Mouse (Mus musculus): ENCODE measurements at regions not wholly inside any gene's neighbourhood (a gene's known extent, or its start where the extent isn't known, plus 50 kb on each side); places are given as distances from the start of the nearest gene placed in this dataset.

DNA sequence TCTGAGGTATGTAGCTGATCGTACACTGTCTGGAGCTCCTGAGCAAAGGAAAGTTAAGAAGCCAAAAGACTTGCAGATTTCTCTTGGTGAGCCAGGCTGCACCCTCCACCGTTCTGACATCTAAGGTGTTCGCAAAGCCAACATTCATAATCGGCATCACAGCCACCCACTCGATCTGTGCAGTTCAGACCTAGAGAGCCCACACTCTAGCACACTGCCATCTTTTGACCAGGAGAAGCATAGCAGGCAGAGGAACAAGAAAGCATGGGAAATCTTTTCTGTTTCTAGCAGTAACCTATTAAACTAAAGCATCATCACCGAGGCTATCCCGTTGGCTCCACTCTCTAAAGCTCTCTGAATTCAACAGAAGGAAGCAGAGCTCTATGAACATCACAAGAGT, 59.2 kb downstream of the Areg start:
- no peak for DNase-seq (ENCODE audit: low read depth)

DNA sequence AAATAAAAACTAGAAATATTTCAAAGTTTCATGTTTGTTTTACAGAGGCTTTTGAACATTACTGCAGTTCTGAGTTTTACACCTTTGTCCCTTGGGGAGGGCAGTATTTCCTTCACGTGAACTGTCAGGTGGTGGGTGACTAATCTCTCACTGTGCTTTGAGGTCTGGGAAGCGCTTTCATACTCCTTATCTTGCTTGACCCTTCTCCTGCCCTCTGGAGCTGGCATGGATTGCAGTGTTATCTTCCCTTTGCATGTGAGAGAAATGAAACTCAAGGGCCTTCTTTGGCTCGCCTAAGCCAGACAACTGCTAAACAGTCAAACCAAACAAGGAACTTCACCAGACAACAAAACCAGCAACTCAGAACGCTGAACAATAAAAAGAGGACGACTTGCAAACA, 61.0 kb downstream of the Areg start:
- no peak for DNase-seq (ENCODE audit: low read depth)

DNA sequence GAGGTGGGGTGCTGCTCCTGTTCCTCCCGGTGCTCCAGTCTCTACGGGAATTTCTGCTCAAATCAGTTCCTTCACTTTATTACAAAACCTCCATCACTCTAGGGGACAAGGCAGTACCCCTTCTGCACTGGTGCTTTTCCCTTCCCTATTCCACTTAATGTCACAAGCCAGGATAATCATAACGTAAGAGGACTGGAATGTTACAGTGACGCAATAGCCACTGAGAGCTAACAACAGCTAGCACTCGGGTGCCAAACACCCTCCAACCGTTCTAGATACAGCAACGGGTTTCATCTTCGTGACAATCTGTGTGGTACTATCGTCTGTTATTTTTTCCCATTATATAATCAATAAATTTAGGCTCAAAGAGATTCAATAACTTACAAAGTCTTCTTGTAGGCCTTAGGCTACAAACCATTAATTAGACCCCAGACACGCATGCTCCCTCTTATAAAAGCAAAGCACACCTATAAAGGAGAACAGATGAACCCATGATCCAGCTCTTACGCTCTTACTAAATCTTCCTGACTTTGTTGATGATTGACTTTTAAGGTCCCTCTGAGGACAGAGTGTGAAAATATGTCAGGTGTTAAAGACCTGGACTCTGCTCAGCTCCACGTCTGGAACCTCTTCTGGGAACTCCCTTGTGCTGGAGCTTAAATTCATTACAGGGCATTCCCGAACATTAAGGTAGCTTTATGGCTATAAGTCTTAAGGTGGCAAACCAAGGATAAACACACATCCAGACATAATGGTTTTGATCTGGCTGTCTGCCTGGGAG, 65.0 kb downstream of the Areg start:
- no peak for DNase-seq (ENCODE audit: low read depth)

DNA sequence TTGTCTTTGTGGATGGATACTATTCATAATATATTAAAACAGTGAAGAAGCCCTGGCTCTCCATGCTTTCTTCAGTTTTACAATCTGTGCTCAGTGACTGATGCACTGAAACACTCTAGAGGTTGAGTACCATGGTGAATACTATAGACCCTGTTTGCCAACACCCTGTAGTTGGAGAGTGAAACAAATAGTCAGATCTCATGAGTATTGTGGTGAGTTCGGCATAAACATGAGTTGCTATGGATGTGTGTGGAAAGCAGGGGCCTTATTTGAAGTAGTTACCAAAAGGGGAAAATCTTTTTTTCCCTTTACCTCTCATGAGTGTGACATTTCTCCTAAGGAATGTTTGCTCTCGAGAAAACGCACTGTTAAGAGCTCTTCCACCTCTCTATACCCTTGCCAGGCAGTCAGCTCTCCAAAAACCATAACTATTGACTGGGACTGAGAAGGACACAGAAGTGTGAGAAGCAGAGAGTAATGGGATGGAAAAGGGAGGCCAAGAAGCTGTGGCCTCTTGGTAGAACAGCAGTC, 66.0 kb downstream of the Areg start:
- DNase-seq (ENCODE audit: low read depth) = no peak

GRCm38 (mm10) chr5:91206569-91207490, 67.4 kb downstream of the Areg start:
- no peak for DNase-seq (ENCODE audit: low read depth)

GRCm38 (mm10) chr5:91220174-91220573, 80.8 kb downstream of the Areg start:
- no peak for DNase-seq (ENCODE audit: low read depth)

DNA sequence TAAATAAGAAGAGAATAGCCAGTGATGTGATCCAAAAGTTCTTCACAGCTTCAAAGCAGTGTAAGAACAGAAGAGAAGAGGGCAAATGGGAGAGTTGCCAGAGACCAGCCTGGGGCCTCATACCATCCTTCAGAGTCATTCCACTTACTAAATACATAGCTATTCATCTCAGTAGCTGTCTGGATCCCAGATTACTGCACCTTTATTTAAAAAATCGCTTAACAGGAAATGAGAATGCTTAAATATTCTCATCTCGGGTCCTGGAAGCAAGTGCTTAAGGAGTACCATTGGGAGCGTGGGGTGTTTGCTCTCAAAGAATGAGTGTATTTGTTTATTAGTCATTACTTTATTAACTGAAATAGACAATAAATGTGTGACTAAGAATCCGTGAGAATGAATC, 102.3 kb downstream of the Areg start:
- DNase-seq (ENCODE audit: low read depth) = no peak

- no peak for DNase-seq (ENCODE audit: low read depth)
These were observed 108.0 kb downstream of the Areg start for GRCm38 (mm10) chr5:91247444-91247843.

DNA sequence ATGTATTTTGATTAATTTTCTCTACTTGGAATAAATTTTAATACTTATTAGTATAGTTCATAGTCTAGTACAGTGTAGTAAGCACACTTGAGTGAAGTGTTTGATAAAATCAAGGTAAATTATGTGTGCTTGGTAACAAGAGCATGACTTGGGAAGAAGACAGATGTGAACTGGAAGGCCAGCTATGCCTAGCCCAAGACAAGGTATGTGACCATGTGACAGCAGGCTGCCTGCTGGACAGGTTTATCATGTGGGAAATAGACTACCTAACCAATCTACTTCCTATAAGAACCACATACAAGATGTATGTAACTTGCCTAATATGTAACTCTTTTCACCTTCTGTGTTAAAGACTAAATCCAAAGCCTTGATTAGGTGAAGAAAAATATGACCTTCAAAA, 122.5 kb downstream of the Areg start:
- no peak for DNase-seq (ENCODE audit: low read depth)

DNA sequence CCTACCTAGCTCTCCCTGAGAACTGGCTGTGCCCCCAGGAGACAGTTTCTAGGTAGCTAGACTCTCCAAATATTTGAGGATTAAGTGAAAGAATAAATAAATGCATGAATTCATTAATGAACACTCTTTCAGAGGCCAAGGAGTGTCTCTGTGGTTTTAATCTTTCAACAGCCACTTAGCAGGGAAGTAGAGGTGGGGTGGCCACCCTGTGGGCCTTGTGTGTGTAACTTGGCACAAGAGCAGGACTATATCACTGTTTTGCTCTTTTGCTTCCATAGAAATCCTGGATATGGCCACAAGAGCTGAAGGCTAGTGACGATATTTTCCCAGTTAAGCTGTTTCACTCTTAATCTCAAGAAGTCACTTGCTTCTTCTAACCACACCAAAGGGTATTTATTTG, 123.1 kb downstream of the Areg start:
- DNase-seq (ENCODE audit: low read depth) = no peak

DNA sequence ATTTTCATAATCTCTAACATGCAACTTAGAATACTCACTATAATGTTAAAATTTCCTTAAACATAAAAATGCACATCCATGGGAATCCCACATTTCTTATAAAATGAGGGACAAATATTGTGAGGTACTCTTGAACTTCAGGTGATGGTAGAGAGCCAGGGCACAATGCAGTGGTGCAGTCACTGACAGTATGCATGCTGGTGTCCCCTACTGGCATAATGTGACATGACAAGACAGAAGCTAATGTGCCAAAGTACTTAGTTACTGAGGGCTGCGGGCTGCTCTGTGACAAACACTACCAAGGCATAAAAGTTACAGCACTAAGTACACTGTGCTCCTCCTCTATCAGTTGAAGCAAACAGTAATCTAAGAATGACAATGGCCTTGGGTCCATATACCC, 131.3 kb downstream of the Areg start:
- DNase-seq (ENCODE audit: low read depth) = no peak

DNA sequence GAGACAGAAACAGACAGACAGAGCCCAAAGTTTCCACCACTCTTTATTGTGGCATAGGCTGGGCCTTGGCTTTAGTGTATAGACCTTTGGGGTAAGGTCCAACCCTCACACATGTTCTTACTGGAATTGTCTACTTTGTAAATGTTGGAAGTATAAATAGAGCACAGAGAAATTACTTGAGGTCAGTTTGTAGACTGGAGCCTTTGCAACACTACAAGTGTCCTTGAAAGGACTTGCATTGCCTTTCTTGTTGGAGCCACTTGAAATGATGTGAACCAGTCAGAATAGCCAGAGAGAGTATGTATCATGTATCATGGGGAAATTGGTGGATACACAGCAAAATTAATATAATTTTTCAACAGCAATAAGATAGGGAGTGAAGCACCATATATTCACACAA, 131.4 kb downstream of the Btc start:
- DNase-seq (ENCODE audit: low read depth) = no peak

DNA sequence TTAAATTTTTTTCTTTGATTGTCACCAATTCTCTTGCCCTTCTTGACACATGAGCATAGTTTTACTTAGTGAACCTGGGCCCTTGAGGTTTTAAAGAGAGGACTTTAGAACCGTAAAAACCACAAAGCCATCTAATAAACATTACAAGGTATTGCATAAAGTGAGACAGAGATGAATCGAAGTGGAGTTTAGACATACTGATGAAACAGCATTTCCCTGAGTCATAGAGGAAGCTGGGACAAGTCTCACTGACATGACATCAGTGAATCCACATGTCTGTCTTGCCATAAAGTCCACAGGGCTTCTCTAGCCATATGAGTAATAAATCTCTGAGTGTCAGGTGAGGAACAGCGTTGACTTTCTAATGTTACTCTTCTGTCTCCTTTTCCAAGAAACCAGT, 128.4 kb downstream of the Btc start:
- no peak for DNase-seq (ENCODE audit: low read depth)

DNA sequence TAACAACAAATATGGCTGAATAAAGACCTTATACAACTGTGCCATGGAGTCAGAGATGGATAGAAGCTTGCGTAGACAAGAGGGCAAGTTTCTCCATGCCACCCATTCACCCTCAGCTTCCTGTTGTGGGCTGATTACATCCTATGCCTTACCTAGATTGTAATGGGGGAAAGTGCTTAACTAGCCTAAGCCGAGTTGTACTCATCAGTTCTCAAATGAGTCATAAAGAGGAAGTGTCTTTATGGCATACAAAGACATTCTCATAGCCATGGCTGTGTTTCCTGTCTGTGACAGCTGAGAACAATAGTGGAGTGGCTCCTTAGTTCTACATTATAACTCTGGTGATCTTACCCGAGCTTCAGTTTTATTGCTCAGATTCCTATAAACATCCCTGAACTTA, 124.3 kb downstream of the Btc start:
- peak; percentile 3 for DNase-seq (ENCODE audit: low read depth)

DNA sequence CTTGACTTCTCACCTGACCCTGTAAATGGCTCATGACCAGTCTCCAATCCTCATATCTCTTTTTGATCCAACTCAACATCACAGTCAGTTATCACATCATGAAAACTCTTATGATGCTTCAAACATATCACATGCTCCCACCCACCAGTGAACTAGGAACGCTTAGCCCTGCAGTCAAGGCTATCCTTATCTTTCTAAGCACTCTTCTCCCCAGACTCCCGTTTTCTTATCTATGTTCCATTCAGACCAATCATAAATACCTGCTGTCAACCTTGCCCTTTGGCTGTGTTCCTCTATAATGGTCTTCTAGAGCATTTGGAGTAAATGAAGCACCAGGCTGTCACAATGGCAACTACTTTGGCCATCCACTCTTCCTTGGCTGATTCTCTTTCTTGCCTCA, 123.3 kb downstream of the Btc start:
- no peak for DNase-seq (ENCODE audit: low read depth)

- peak; percentile 46 for DNase-seq (ENCODE audit: low read depth)
These were observed 119.8 kb downstream of the Btc start for GRCm38 (mm10) chr5:91282969-91283368.

GRCm38 (mm10) chr5:91293073-91293472, 109.7 kb downstream of the Btc start:
- DNase-seq (ENCODE audit: low read depth) = no peak

DNA sequence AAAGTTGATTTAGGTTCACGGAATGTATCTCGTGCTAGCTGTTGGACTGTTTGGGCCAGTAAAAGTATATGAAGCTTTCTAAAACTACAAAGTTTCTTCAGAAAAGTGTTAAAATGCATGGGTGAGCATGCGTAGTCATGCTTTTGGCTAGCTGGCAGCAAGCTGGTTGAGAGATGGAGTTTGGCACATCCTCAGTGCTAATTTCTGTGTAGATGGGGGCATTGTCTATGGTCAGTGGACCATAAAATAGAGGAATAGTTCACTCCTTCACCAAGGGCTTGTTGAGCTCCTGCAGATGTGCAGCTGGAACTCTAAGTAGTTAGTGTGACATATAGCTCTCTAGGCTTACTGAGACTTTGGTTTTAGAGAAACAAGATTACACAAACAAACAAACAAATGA, 107.8 kb downstream of the Btc start:
- no peak for DNase-seq (ENCODE audit: low read depth)

DNA sequence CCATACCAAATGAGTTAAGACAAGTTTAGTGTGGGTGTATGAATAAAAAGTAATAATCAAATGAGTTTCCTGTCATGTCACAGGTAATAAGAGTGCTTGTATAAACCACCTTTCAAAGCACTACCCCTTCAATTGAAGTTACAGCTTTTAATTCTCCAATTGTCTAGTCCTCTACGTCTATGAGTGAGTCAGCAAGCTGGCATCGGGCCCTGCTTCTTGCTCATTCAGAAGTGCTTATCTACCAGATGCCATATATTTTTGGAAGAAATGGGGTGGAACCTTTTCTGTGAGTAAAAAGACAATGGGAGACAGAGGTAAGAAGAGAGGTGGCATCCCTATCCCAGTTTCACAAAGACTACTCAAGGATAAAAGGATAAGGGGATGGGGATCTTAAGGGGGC, 105.7 kb downstream of the Btc start:
- no peak for DNase-seq (ENCODE audit: low read depth)

GRCm38 (mm10) chr5:91302114-91302513, 100.7 kb downstream of the Btc start:
- DNase-seq (ENCODE audit: low read depth) = no peak

DNA sequence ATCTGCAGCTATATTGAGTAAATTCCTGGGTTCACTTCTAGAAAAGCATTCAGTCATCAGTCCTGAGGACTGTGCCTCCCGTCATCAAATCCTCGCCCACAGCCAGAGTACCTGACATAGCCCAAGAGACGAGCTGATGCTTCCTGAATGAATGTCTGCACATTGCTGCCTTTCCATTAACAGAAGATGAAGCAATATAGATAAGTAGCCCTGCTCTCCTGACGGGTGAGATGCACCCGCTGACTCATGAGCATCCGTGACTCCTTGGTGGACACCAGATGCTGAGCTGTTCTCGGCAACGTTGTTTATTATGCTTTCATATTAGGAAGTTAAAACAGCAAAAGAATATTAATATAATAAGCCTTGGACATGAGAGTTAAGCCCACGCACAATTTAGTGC, 99.9 kb downstream of the Btc start:
- DNase-seq (ENCODE audit: low read depth) = no peak

GRCm38 (mm10) chr5:91303702-91304101, 99.1 kb downstream of the Btc start:
- no peak for DNase-seq (ENCODE audit: low read depth)

- no peak for DNase-seq (ENCODE audit: low read depth)
These were observed 95.8 kb downstream of the Btc start for GRCm38 (mm10) chr5:91307031-91307430.

Data from naive thymus-derived CD4-positive, alpha-beta T cell, adult 2 months (primary cell).